Mouse (Mus musculus) stomach, embryonic 15.5 days (tissue): Measurements from ENCODE around the gene Creb3l2. TPM values are rescaled to one million over a fixed set of nuclear protein-coding genes. Genes with fewer than 3 reads are reported as not detected.

Source experiments
- ATAC-seq: fragments of 200-750 bp; cut with Nextera tagmentation; 2 replicates; pipeline ENCODE4 v1.8.0; 2017; ENCODE audit warnings: low read depth, moderate number of reproducible peaks, moderate TSS enrichment; ENCODE audit not compliant: insufficient read depth, low FRiP score
- H3K27ac ChIP-seq: fragments of 300-500 bp; sonication (generic); 2 replicates; pipeline ENCODE4 v1.5.1; 2015; ENCODE audit warnings: mild to moderate bottlenecking, inconsistent platforms
- H3K27me3 ChIP-seq: fragments of 300-500 bp; sonication (generic); replicated peaks from 2 replicates; pipeline ENCODE4 v1.6.1; 2015; ENCODE audit warnings: inconsistent platforms
- H3K36me3 ChIP-seq: fragments of 300-500 bp; sonication (generic); 2 replicates; pipeline ENCODE4 v1.6.1; 2015; ENCODE audit warnings: inconsistent platforms
- H3K4me1 ChIP-seq: fragments of 300-500 bp; sonication (generic); 2 replicates; pipeline ENCODE4 v1.6.1; 2015; ENCODE audit warnings: inconsistent platforms
- H3K4me2 ChIP-seq: fragments of 300-500 bp; sonication (generic); 2 replicates; pipeline ENCODE4 v1.6.1; 2015; ENCODE audit warnings: mild to moderate bottlenecking, inconsistent platforms
- H3K4me3 ChIP-seq: fragments of 300-500 bp; sonication (generic); replicated peaks from 2 replicates; pipeline ENCODE4 v1.5.1; 2015; ENCODE audit warnings: inconsistent platforms
- H3K9ac ChIP-seq: fragments of 300-500 bp; sonication (generic); 2 replicates; pipeline ENCODE4 v1.6.1; 2015; ENCODE audit warnings: inconsistent platforms
- H3K9me3 ChIP-seq: fragments of 300-500 bp; sonication (generic); 2 replicates; pipeline ENCODE4 v1.6.1; 2016; ENCODE audit warnings: inconsistent platforms
- WGBS: fragments of 180-500 bp; shearing (Covaris S2); methylation state at CpG from one replicate; pipeline ENCODE4 v1.1.7; 2015; 5-methylcytosine and 5-hydroxymethylcytosine counted together
- polyA plus RNA-seq: library from polyadenylated mRNA; unstranded; fragments of >200 nt; fragmentation: Nextera tagmentation; extraction: Ambion mirVana; gene quantifications from 2 replicates; pipeline ENCODE4 v1.2.1, GENCODE M21; 2015

The Creb3l2 gene
- polyA plus RNA-seq, 1 experiment from 2014 or later = 18.1 TPM

GRCm38 (mm10) chr6:37406018-37406417, 35.9 kb downstream of the Creb3l2 start:
- Histone ChIP-seq H3K27ac (no peak overlapping the region), H3K27me3 (no peaks in the 10 kb centered on the region), H3K4me3 (no peak overlapping the region), H3K9ac (no peak overlapping the region), H3K36me3 (no peaks in the 10 kb centered on the region), H3K9me3 (no peaks in the 10 kb centered on the region), H3K4me2 (no peak overlapping the region), H3K4me1 (peaks cover 31% of the 10 kb centered on the region)
- WGBS = 76% methylated on average over 10 of the region's 10 CpGs
- no peak for ATAC-seq

- no peak for ATAC-seq
- H3K27me3 ChIP-seq = no peaks in the 10 kb centered on the region
- H3K27ac ChIP-seq = no peak overlapping the region
- H3K4me2 ChIP-seq = no peak overlapping the region
- no peaks in the 10 kb centered on the region for H3K36me3 ChIP-seq
- H3K9ac ChIP-seq = no peak overlapping the region
- no peak overlapping the region for H3K4me3 ChIP-seq
- H3K9me3 ChIP-seq = no peaks in the 10 kb centered on the region
- 44% methylated on average over 3 of the region's 3 CpGs for WGBS
- peaks cover 41% of the 10 kb centered on the region for H3K4me1 ChIP-seq
These were observed 37.6 kb downstream of the Creb3l2 start for GRCm38 (mm10) chr6:37404325-37404724.

- 43% methylated on average over 7 of the region's 7 CpGs for WGBS
- peak overlapping the region; percentile 59 for H3K27ac ChIP-seq
- no peak overlapping the region for H3K4me2 ChIP-seq
- H3K9ac ChIP-seq = no peak overlapping the region
- H3K4me1 ChIP-seq = peaks cover 49% of the 10 kb centered on the region
- H3K27me3 ChIP-seq = no peaks in the 10 kb centered on the region
- 0 out of 2 replicates have a peak, but pooled peaks have one; percentile 24 for ATAC-seq
- H3K36me3 ChIP-seq = no peaks in the 10 kb centered on the region
- no peaks in the 10 kb centered on the region for H3K9me3 ChIP-seq
- H3K4me3 ChIP-seq = no peak overlapping the region
These were observed 40.0 kb downstream of the Creb3l2 start for GRCm38 (mm10) chr6:37401928-37402327.

GRCm38 (mm10) chr6:37400866-37401525, 41.0 kb downstream of the Creb3l2 start:
- H3K4me2 ChIP-seq = no peak overlapping the region
- peaks cover 47% of the 10 kb centered on the region for H3K4me1 ChIP-seq
- no peaks in the 10 kb centered on the region for H3K27me3 ChIP-seq
- no peak overlapping the region for H3K9ac ChIP-seq
- no peaks in the 10 kb centered on the region for H3K9me3 ChIP-seq
- H3K36me3 ChIP-seq = no peaks in the 10 kb centered on the region
- 25% methylated on average over 11 of the region's 11 CpGs for WGBS
- ATAC-seq = peak; percentile 40; the same call in 1 of the 2 replicates
- no peak overlapping the region for H3K4me3 ChIP-seq
- H3K27ac ChIP-seq = peak overlapping the region; percentile 59

GRCm38 (mm10) chr6:37400167-37400566, 41.8 kb downstream of the Creb3l2 start:
- WGBS = 74% methylated on average over 4 of the region's 4 CpGs
- ATAC-seq = no peak
- H3K27ac ChIP-seq = no peak overlapping the region

GRCm38 (mm10) chr6:37398943-37399342, 43.0 kb downstream of the Creb3l2 start:
- H3K4me2 ChIP-seq = no peak overlapping the region
- H3K36me3 ChIP-seq = no peaks in the 10 kb centered on the region
- no peak overlapping the region for H3K27ac ChIP-seq
- no peaks in the 10 kb centered on the region for H3K9me3 ChIP-seq
- ATAC-seq = peak; percentile 47; the same call in 1 of the 2 replicates
- WGBS = 15% methylated on average over 10 of the region's 10 CpGs
- no peak overlapping the region for H3K9ac ChIP-seq
- H3K27me3 ChIP-seq = no peaks in the 10 kb centered on the region
- no peak overlapping the region for H3K4me3 ChIP-seq
- peaks cover 42% of the 10 kb centered on the region for H3K4me1 ChIP-seq

More at GRCm38 (mm10) chr6:37400167-37400566, 41.8 kb downstream of the Creb3l2 start:
- Histone ChIP-seq H3K4me3 (no peak overlapping the region), H3K9ac (no peak overlapping the region), H3K9me3 (no peaks in the 10 kb centered on the region), H3K4me1 (peaks cover 47% of the 10 kb centered on the region), H3K27me3 (no peaks in the 10 kb centered on the region), H3K4me2 (no peak overlapping the region), H3K36me3 (no peaks in the 10 kb centered on the region)

- Histone ChIP-seq H3K36me3 (no peaks in the 10 kb centered on the region), H3K27me3 (no peaks in the 10 kb centered on the region), H3K4me1 (peaks cover 34% of the 10 kb centered on the region), H3K4me3 (no peak overlapping the region), H3K9me3 (no peaks in the 10 kb centered on the region), H3K27ac (no peak overlapping the region), H3K9ac (no peak overlapping the region), H3K4me2 (no peak overlapping the region)
- 48% methylated on average over 9 of the region's 9 CpGs for WGBS
- no peak for ATAC-seq
These were observed 44.0 kb downstream of the Creb3l2 start for GRCm38 (mm10) chr6:37397973-37398372.

- 67% methylated on average over 4 of the region's 4 CpGs for WGBS
- Histone ChIP-seq H3K9me3 (no peaks in the 10 kb centered on the region), H3K9ac (no peak overlapping the region), H3K4me2 (no peak overlapping the region), H3K36me3 (no peaks in the 10 kb centered on the region), H3K4me1 (peaks cover 31% of the 10 kb centered on the region), H3K27me3 (no peaks in the 10 kb centered on the region), H3K27ac (no peak overlapping the region), H3K4me3 (no peak overlapping the region)
- ATAC-seq = no peak
These were observed 44.7 kb downstream of the Creb3l2 start for GRCm38 (mm10) chr6:37397254-37397653.

GRCm38 (mm10) chr6:37396127-37396526, 45.8 kb downstream of the Creb3l2 start:
- WGBS = 76% methylated on average over 4 of the region's 4 CpGs
- H3K36me3 ChIP-seq = no peaks in the 10 kb centered on the region
- H3K9ac ChIP-seq = no peak overlapping the region
- no peak overlapping the region for H3K27ac ChIP-seq
- no peak for ATAC-seq
- H3K4me3 ChIP-seq = no peak overlapping the region
- H3K9me3 ChIP-seq = no peaks in the 10 kb centered on the region
- H3K4me1 ChIP-seq = peaks cover 22% of the 10 kb centered on the region
- no peaks in the 10 kb centered on the region for H3K27me3 ChIP-seq
- H3K4me2 ChIP-seq = no peak overlapping the region

GRCm38 (mm10) chr6:37393263-37393662, 48.7 kb downstream of the Creb3l2 start:
- Histone ChIP-seq H3K9ac (no peak overlapping the region), H3K27me3 (no peaks in the 10 kb centered on the region), H3K4me2 (no peak overlapping the region), H3K4me3 (no peak overlapping the region), H3K36me3 (no peaks in the 10 kb centered on the region), H3K27ac (no peak overlapping the region), H3K4me1 (peaks cover 8% of the 10 kb centered on the region; the same call in 1 of the 2 replicates), H3K9me3 (no peaks in the 10 kb centered on the region)
- ATAC-seq = no peak
- WGBS = 70% methylated on average over 6 of the region's 6 CpGs

- H3K27me3 ChIP-seq = no peaks in the 10 kb centered on the region
- H3K36me3 ChIP-seq = no peaks in the 10 kb centered on the region
- no peak overlapping the region for H3K9ac ChIP-seq
- WGBS = 74% methylated on average over 6 of the region's 6 CpGs
- H3K4me2 ChIP-seq = no peak overlapping the region
- H3K9me3 ChIP-seq = no peaks in the 10 kb centered on the region
- H3K4me1 ChIP-seq = peaks cover 8% of the 10 kb centered on the region; the same call in 1 of the 2 replicates
- no peak for ATAC-seq
- H3K27ac ChIP-seq = no peak overlapping the region
- H3K4me3 ChIP-seq = no peak overlapping the region
These were observed 49.7 kb downstream of the Creb3l2 start for GRCm38 (mm10) chr6:37392262-37392661.

GRCm38 (mm10) chr6:37391313-37391712, 50.6 kb downstream of the Creb3l2 start:
- Histone ChIP-seq H3K27ac (no peak overlapping the region), H3K9me3 (no peaks in the 10 kb centered on the region), H3K36me3 (no peaks in the 10 kb centered on the region), H3K27me3 (no peaks in the 10 kb centered on the region), H3K9ac (no peak overlapping the region), H3K4me1 (peaks cover 8% of the 10 kb centered on the region; the same call in 1 of the 2 replicates), H3K4me2 (no peak overlapping the region), H3K4me3 (no peak overlapping the region)
- 0 out of 2 replicates have a peak, but pooled peaks have one; percentile 38 for ATAC-seq
- WGBS = 33% methylated on average over 7 of the region's 7 CpGs
